Mouse (Mus musculus): ENCODE data around the gene Pxt1. TPM values are rescaled to one million over a fixed set of nuclear protein-coding genes. Genes with fewer than 3 reads are reported as not detected.

Pxt1 gene
- polyA plus RNA-seq, 1 experiment from 2014 or later = not detected

- no peak overlapping the region for H3K27ac ChIP-seq
- H3K9me3 ChIP-seq = no peaks in the 10 kb centered on the region
- no peaks in the 10 kb centered on the region for H3K27me3 ChIP-seq
- WGBS = 47% methylated on average over 15 of the region's 15 CpGs
- H3K36me3 ChIP-seq = no peaks in the 10 kb centered on the region
- no peak for ATAC-seq (ENCODE audit: insufficient number of reproducible peaks, low FRiP score, low TSS enrichment, low read depth)
- H3K4me2 ChIP-seq = no peak overlapping the region
- peaks cover 12% of the 10 kb centered on the region for H3K4me1 ChIP-seq
- H3K4me3 ChIP-seq = no peak overlapping the region
- H3K9ac ChIP-seq = no peak overlapping the region
Observed at GRCm38 (mm10) chr17:28926866-28927635, 16.6 kb downstream of the Pxt1 start.

- Histone ChIP-seq H3K9me3 (no peaks in the 10 kb centered on the region), H3K9ac (no peak overlapping the region), H3K36me3 (no peaks in the 10 kb centered on the region), H3K4me2 (no peak overlapping the region), H3K27me3 (no peaks in the 10 kb centered on the region), H3K4me3 (no peak overlapping the region), H3K4me1 (peaks cover 12% of the 10 kb centered on the region), H3K27ac (no peak overlapping the region)
- ATAC-seq (ENCODE audit: insufficient number of reproducible peaks, low FRiP score, low TSS enrichment, low read depth) = no peak
- WGBS = 17% methylated on average over 13 of the region's 13 CpGs
Observed at GRCm38 (mm10) chr17:28926380-28926779, 17.3 kb downstream of the Pxt1 start.

- no peaks in the 10 kb centered on the region for H3K27me3 ChIP-seq
- no peak for ATAC-seq (ENCODE audit: insufficient number of reproducible peaks, low FRiP score, low TSS enrichment, low read depth)
- 75% methylated on average over 8 of the region's 8 CpGs for WGBS
Observed at GRCm38 (mm10) chr17:28924957-28925595, 18.6 kb downstream of the Pxt1 start.

GRCm38 (mm10) chr17:28922096-28922495 lies 21.5 kb downstream of the Pxt1 start:
- Histone ChIP-seq H3K4me2 (no peak overlapping the region), H3K4me3 (no peak overlapping the region), H3K27ac (no peak overlapping the region), H3K36me3 (no peaks in the 10 kb centered on the region), H3K9me3 (no peaks in the 10 kb centered on the region), H3K27me3 (no peaks in the 10 kb centered on the region), H3K4me1 (0 out of 2 replicates have a peak, but pooled peaks cover 2% of the 10 kb centered on the region), H3K9ac (no peak overlapping the region)
- ATAC-seq (ENCODE audit: insufficient number of reproducible peaks, low FRiP score, low TSS enrichment, low read depth) = no peak
- 67% methylated on average over 6 of the region's 6 CpGs for WGBS

More at GRCm38 (mm10) chr17:28924957-28925595, 18.6 kb downstream of the Pxt1 start:
- Histone ChIP-seq H3K36me3 (no peaks in the 10 kb centered on the region), H3K27ac (no peak overlapping the region), H3K4me1 (peaks cover 3% of the 10 kb centered on the region), H3K9me3 (no peaks in the 10 kb centered on the region), H3K4me3 (no peak overlapping the region), H3K9ac (no peak overlapping the region), H3K4me2 (no peak overlapping the region)

- Histone ChIP-seq H3K27ac (no peak overlapping the region), H3K27me3 (no peaks in the 10 kb centered on the region), H3K9me3 (no peaks in the 10 kb centered on the region), H3K4me3 (no peak overlapping the region), H3K4me1 (no peaks in the 10 kb centered on the region), H3K4me2 (no peak overlapping the region), H3K9ac (no peak overlapping the region), H3K36me3 (no peaks in the 10 kb centered on the region)
- ATAC-seq (ENCODE audit: insufficient number of reproducible peaks, low FRiP score, low TSS enrichment, low read depth) = no peak
- 73% methylated on average over 8 of the region's 8 CpGs for WGBS
Observed at GRCm38 (mm10) chr17:28921086-28921485, 22.6 kb downstream of the Pxt1 start.

- Histone ChIP-seq H3K4me1 (no peaks in the 10 kb centered on the region), H3K27me3 (no peaks in the 10 kb centered on the region), H3K4me3 (no peak overlapping the region), H3K4me2 (no peak overlapping the region), H3K9ac (no peak overlapping the region), H3K36me3 (no peaks in the 10 kb centered on the region), H3K9me3 (no peaks in the 10 kb centered on the region), H3K27ac (no peak overlapping the region)
- WGBS = 95% methylated on average over 1 of the region's 1 CpGs
- no peak for ATAC-seq (ENCODE audit: insufficient number of reproducible peaks, low FRiP score, low TSS enrichment, low read depth)
Observed at GRCm38 (mm10) chr17:28916520-28916919, 27.1 kb downstream of the Pxt1 start.

GRCm38 (mm10) chr17:28915060-28915628 lies 28.5 kb downstream of the Pxt1 start, which contains the start of gene 4930539E08Rik:
TSS of gene 4930539E08Rik (minus strand) at chr17:28915324.
- no peak within 1 kb of the TSS for H3K4me3 ChIP-seq
- H3K36me3 ChIP-seq = no peaks in the 10 kb centered on the region
- 68% methylated on average over 12 of the region's 12 CpGs for WGBS
- no peaks in the 10 kb centered on the region for H3K9me3 ChIP-seq
- no peaks in the 10 kb centered on the region for H3K27me3 ChIP-seq
- no peak within 1 kb of the TSS for H3K9ac ChIP-seq
- no peak for ATAC-seq (ENCODE audit: insufficient number of reproducible peaks, low FRiP score, low TSS enrichment, low read depth)
- H3K27ac ChIP-seq = no peak within 1 kb of the TSS
- H3K4me2 ChIP-seq = no peak within 1 kb of the TSS
- no peaks in the 10 kb centered on the region for H3K4me1 ChIP-seq

GRCm38 (mm10) chr17:28913940-28914339 lies 29.7 kb downstream of the Pxt1 start:
- H3K4me2 ChIP-seq = no peak overlapping the region
- no peak overlapping the region for H3K4me3 ChIP-seq
- 72% methylated on average over 6 of the region's 6 CpGs for WGBS
- H3K27me3 ChIP-seq = peaks cover 5% of the 10 kb centered on the region; the same call in 1 of the 2 replicates
- H3K4me1 ChIP-seq = peaks cover 6% of the 10 kb centered on the region
- H3K9me3 ChIP-seq = no peaks in the 10 kb centered on the region
- no peak overlapping the region for H3K9ac ChIP-seq
- no peak for ATAC-seq (ENCODE audit: insufficient number of reproducible peaks, low FRiP score, low TSS enrichment, low read depth)
- no peaks in the 10 kb centered on the region for H3K36me3 ChIP-seq
- H3K27ac ChIP-seq = no peak overlapping the region

GRCm38 (mm10) chr17:28913200-28913599 lies 30.4 kb downstream of the Pxt1 start:
- Histone ChIP-seq H3K4me3 (no peak overlapping the region), H3K9ac (no peak overlapping the region), H3K36me3 (no peaks in the 10 kb centered on the region), H3K9me3 (no peaks in the 10 kb centered on the region), H3K4me1 (peaks cover 6% of the 10 kb centered on the region), H3K27me3 (peaks cover 11% of the 10 kb centered on the region; the same call in 1 of the 2 replicates), H3K4me2 (no peak overlapping the region), H3K27ac (no peak overlapping the region)
- 74% methylated on average over 5 of the region's 5 CpGs for WGBS
- ATAC-seq (ENCODE audit: insufficient number of reproducible peaks, low FRiP score, low TSS enrichment, low read depth) = no peak

GRCm38 (mm10) chr17:28910139-28910538 lies 33.5 kb downstream of the Pxt1 start:
- no peak for ATAC-seq (ENCODE audit: insufficient number of reproducible peaks, low FRiP score, low TSS enrichment, low read depth)
- H3K4me1 ChIP-seq = peaks cover 9% of the 10 kb centered on the region
- no peaks in the 10 kb centered on the region for H3K9me3 ChIP-seq
- no peaks in the 10 kb centered on the region for H3K36me3 ChIP-seq
- no peak overlapping the region for H3K4me3 ChIP-seq
- WGBS = 33% methylated on average over 7 of the region's 7 CpGs
- no peak overlapping the region for H3K27ac ChIP-seq
- H3K4me2 ChIP-seq = no peak overlapping the region
- H3K27me3 ChIP-seq = peaks cover 11% of the 10 kb centered on the region; the same call in 1 of the 2 replicates
- no peak overlapping the region for H3K9ac ChIP-seq

- no peak for ATAC-seq (ENCODE audit: insufficient number of reproducible peaks, low FRiP score, low TSS enrichment, low read depth)
- 9% methylated on average over 29 of the region's 29 CpGs for WGBS
- no peak overlapping the region for H3K9ac ChIP-seq
Observed at GRCm38 (mm10) chr17:28909252-28909941, 34.2 kb downstream of the Pxt1 start.

More at GRCm38 (mm10) chr17:28909252-28909941, 34.2 kb downstream of the Pxt1 start:
- Histone ChIP-seq H3K9me3 (no peaks in the 10 kb centered on the region), H3K27me3 (peaks cover 11% of the 10 kb centered on the region; the same call in 1 of the 2 replicates), H3K27ac (no peak overlapping the region), H3K4me3 (peak overlapping the region; percentile 23), H3K4me2 (peak overlapping the region; percentile 44), H3K4me1 (peaks cover 13% of the 10 kb centered on the region), H3K36me3 (no peaks in the 10 kb centered on the region)

All from limb, embryonic 15.5 days (tissue).